Mouse (Mus musculus): Measurements from ENCODE around the gene Gm7945. TPM values are rescaled to one million over a fixed set of nuclear protein-coding genes. Genes with fewer than 3 reads are reported as not detected.
"Not testable (repeated sequence)": the region's sequence is repeated elsewhere in the genome, so short reads cannot be mapped to it uniquely, and the experiment has no call there.

Gm7945 gene
- polyA plus RNA-seq (2015; fragmentation: Nextera tagmentation; extraction: Ambion mirVana): not detected in 2 replicates

GRCm38 (mm10) chr14:41386279-41386678, at the start of gene Gm7945:
Gene Gm7945, minus strand, starts transcription at chr14:41386379.
- not testable (repeated sequence) for H3K9me3 ChIP-seq (ENCODE audit: control insufficient read depth, low read length)
- WGBS: no CpG with 5 or more reads among the region's 3 CpGs

GRCm38 (mm10) chr14:41425393-41426075, 39.4 kb upstream of the Gm7945 start:
- not testable (repeated sequence) for H3K4me3 ChIP-seq (replicated peaks; ENCODE audit: low read length); H3K27me3 ChIP-seq (replicated peaks; ENCODE audit: control insufficient read depth, insufficient read depth, low read length); H3K36me3 ChIP-seq (ENCODE audit: control insufficient read depth, insufficient read depth); H3K27ac ChIP-seq (ENCODE audit: low read length); ATAC-seq; H3K4me1 ChIP-seq (replicated peaks; ENCODE audit: control insufficient read depth, insufficient read depth, low read length); H3K9ac ChIP-seq (replicated peaks; ENCODE audit: low read depth, low read length); H3K9me3 ChIP-seq (ENCODE audit: control insufficient read depth, low read length); H3K4me2 ChIP-seq (ENCODE audit: low read length)
- WGBS: 8% methylated on average over 11 of the region's 16 CpGs

More at GRCm38 (mm10) chr14:41386279-41386678, at the start of gene Gm7945:
- not testable (repeated sequence) for H3K4me2 ChIP-seq (ENCODE audit: low read length); H3K36me3 ChIP-seq (ENCODE audit: control insufficient read depth, insufficient read depth); H3K4me3 ChIP-seq (replicated peaks; ENCODE audit: low read length); H3K27me3 ChIP-seq (replicated peaks; ENCODE audit: control insufficient read depth, insufficient read depth, low read length); H3K4me1 ChIP-seq (replicated peaks; ENCODE audit: control insufficient read depth, insufficient read depth, low read length); H3K27ac ChIP-seq (ENCODE audit: low read length); ATAC-seq; H3K9ac ChIP-seq (replicated peaks; ENCODE audit: low read depth, low read length)

- not testable (repeated sequence) for H3K36me3 ChIP-seq (ENCODE audit: control insufficient read depth, insufficient read depth); ATAC-seq; H3K4me1 ChIP-seq (replicated peaks; ENCODE audit: control insufficient read depth, insufficient read depth, low read length); H3K27me3 ChIP-seq (replicated peaks; ENCODE audit: control insufficient read depth, insufficient read depth, low read length); H3K4me2 ChIP-seq (ENCODE audit: low read length); H3K9ac ChIP-seq (replicated peaks; ENCODE audit: low read depth, low read length); H3K4me3 ChIP-seq (replicated peaks; ENCODE audit: low read length); H3K27ac ChIP-seq (ENCODE audit: low read length); H3K9me3 ChIP-seq (ENCODE audit: control insufficient read depth, low read length)
- WGBS: 5% methylated on average over 14 of the region's 14 CpGs
Observed at GRCm38 (mm10) chr14:41424694-41425093, 38.5 kb upstream of the Gm7945 start.

- not testable (repeated sequence) for H3K27ac ChIP-seq (ENCODE audit: low read length); H3K4me1 ChIP-seq (replicated peaks; ENCODE audit: control insufficient read depth, insufficient read depth, low read length); H3K4me3 ChIP-seq (replicated peaks; ENCODE audit: low read length); H3K36me3 ChIP-seq (ENCODE audit: control insufficient read depth, insufficient read depth); ATAC-seq; H3K9me3 ChIP-seq (ENCODE audit: control insufficient read depth, low read length); H3K27me3 ChIP-seq (replicated peaks; ENCODE audit: control insufficient read depth, insufficient read depth, low read length); H3K4me2 ChIP-seq (ENCODE audit: low read length); H3K9ac ChIP-seq (replicated peaks; ENCODE audit: low read depth, low read length)
- no CpG with 5 or more reads among the region's 2 CpGs for WGBS
Observed at GRCm38 (mm10) chr14:41408181-41408580, 22.0 kb upstream of the Gm7945 start, which contains the start of gene Gm6482. Gene Gm6482, minus strand, starts transcription at chr14:41408281.

- H3K4me2 ChIP-seq (ENCODE audit: low read length); ATAC-seq; H3K4me1 ChIP-seq (replicated peaks; ENCODE audit: control insufficient read depth, insufficient read depth, low read length); H3K9me3 ChIP-seq (ENCODE audit: control insufficient read depth, low read length); H3K27ac ChIP-seq (ENCODE audit: low read length); H3K36me3 ChIP-seq (ENCODE audit: control insufficient read depth, insufficient read depth); H3K4me3 ChIP-seq (replicated peaks; ENCODE audit: low read length); H3K9ac ChIP-seq (replicated peaks; ENCODE audit: low read depth, low read length); H3K27me3 ChIP-seq (replicated peaks; ENCODE audit: control insufficient read depth, insufficient read depth, low read length): not testable (repeated sequence)
- WGBS: 63% methylated on average over 2 of the region's 2 CpGs
Observed at GRCm38 (mm10) chr14:41348309-41348708, 37.9 kb downstream of the Gm7945 start, which contains the start of gene Gm5798. Gene Gm5798, plus strand, starts transcription at chr14:41348609.

Other genes starting within 250 kb of the Gm7945 start
- gene Mbl1, start 234.9 kb downstream of the Gm7945 start, polyA plus RNA-seq (2015; fragmentation: Nextera tagmentation; extraction: Ambion mirVana): not detected in 2 replicates
- gene Sftpd, start 201.2 kb downstream of the Gm7945 start, polyA plus RNA-seq (2015; fragmentation: Nextera tagmentation; extraction: Ambion mirVana): not detected in 2 replicates
- 0.23 TPM in 1 of 2 replicates, not detected in the other for gene Gm2832, start 107.6 kb downstream of the Gm7945 start, polyA plus RNA-seq (2015; fragmentation: Nextera tagmentation; extraction: Ambion mirVana)
- not detected in 2 replicates for gene Gm5798, start 37.8 kb downstream of the Gm7945 start, polyA plus RNA-seq (2015; fragmentation: Nextera tagmentation; extraction: Ambion mirVana)
- not detected in 2 replicates for gene Gm6482, start 21.9 kb upstream of the Gm7945 start, polyA plus RNA-seq (2015; fragmentation: Nextera tagmentation; extraction: Ambion mirVana)
- not detected in 2 replicates for gene Gm7954, start 67.1 kb upstream of the Gm7945 start, polyA plus RNA-seq (2015; fragmentation: Nextera tagmentation; extraction: Ambion mirVana)
- not detected in 2 replicates for gene Gm3486, start 103.1 kb upstream of the Gm7945 start, polyA plus RNA-seq (2015; fragmentation: Nextera tagmentation; extraction: Ambion mirVana)
- gene Gm7970, start 169.2 kb upstream of the Gm7945 start, polyA plus RNA-seq (2015; fragmentation: Nextera tagmentation; extraction: Ambion mirVana): not detected in 2 replicates
- gene 1700049E17Rik2, start 186.8 kb upstream of the Gm7945 start, polyA plus RNA-seq (2015; fragmentation: Nextera tagmentation; extraction: Ambion mirVana): not detected in 2 replicates
- gene Gm3072, start 238.2 kb upstream of the Gm7945 start, polyA plus RNA-seq (2015; fragmentation: Nextera tagmentation; extraction: Ambion mirVana): not detected in 2 replicates